Mouse (Mus musculus) MEL-GATA-1-ER (cell line): ENCODE measurements around the gene Mfap4.

Source experiments
- DNase-seq: peaks from one replicate; pipeline ENCODE4 v3.0.0-alpha.2; 2012; ENCODE audit warnings: low read depth; ENCODE audit errors: extremely low read depth

Gene Mfap4

GRCm38 (mm10) chr11:61481239-61482090 lies 3.8 kb upstream of the Mfap4 start:
- DNase-seq = no peak

- DNase-seq = no peak
Observed at GRCm38 (mm10) chr11:61483226-61483845, 1.9 kb upstream of the Mfap4 start.

- DNase-seq = no peak
Observed at GRCm38 (mm10) chr11:61484256-61484612, 997 bp upstream of the Mfap4 start.

- no peak for DNase-seq
Observed at GRCm38 (mm10) chr11:61485541-61486457, 568 bp downstream of the Mfap4 start.

- no peak for DNase-seq
Observed at GRCm38 (mm10) chr11:61486458-61487219, 1.4 kb downstream of the Mfap4 start.

- DNase-seq = no peak
Observed at GRCm38 (mm10) chr11:61487401-61487800, 2.2 kb downstream of the Mfap4 start.

- DNase-seq = no peak
Observed at GRCm38 (mm10) chr11:61487936-61488335, 2.7 kb downstream of the Mfap4 start.

- DNase-seq = no peak
Observed at GRCm38 (mm10) chr11:61489085-61489484, 3.9 kb downstream of the Mfap4 start.

GRCm38 (mm10) chr11:61489874-61490273 lies 4.6 kb downstream of the Mfap4 start:
- DNase-seq = no peak

GRCm38 (mm10) chr11:61490944-61491520 lies 5.8 kb downstream of the Mfap4 start:
- DNase-seq = no peak

- no peak for DNase-seq
Observed at GRCm38 (mm10) chr11:61492749-61493401, 7.6 kb downstream of the Mfap4 start.

GRCm38 (mm10) chr11:61493525-61494128 lies 8.4 kb downstream of the Mfap4 start:
- DNase-seq = peak; percentile 30

- DNase-seq = peak; percentile 91
Observed at GRCm38 (mm10) chr11:61494129-61494997, 9.1 kb downstream of the Mfap4 start, which contains the start of gene Mapk7. Gene Mapk7 (minus strand): TSS chr11:61494406.

- DNase-seq = no peak
Observed at GRCm38 (mm10) chr11:61495528-61495927, 10.3 kb downstream of the Mfap4 start.

GRCm38 (mm10) chr11:61497490-61497889 lies 12.3 kb downstream of the Mfap4 start:
- DNase-seq = peak; percentile 74

- peak; percentile 64 for DNase-seq
Observed at GRCm38 (mm10) chr11:61498736-61499504, 13.7 kb downstream of the Mfap4 start.

- DNase-seq = no peak
Observed at GRCm38 (mm10) chr11:61503933-61504332, 18.7 kb downstream of the Mfap4 start.

GRCm38 (mm10) chr11:61504713-61505257 lies 19.6 kb downstream of the Mfap4 start, which contains the start of gene B9d1:
Gene B9d1 (plus strand): TSS chr11:61505144.
- DNase-seq = peak; percentile 87
